Mouse (Mus musculus) bone marrow, adult 2 months (tissue): ENCODE results near the gene Rilp.

ENCODE experiments used
- CTCF ChIP-seq: fragments of 200-500 bp; IDR thresholded peaks from 2 replicates; pipeline ENCODE4 v1.5.1; 2011; ENCODE audit warnings: low read length, control low read depth; ENCODE audit not compliant: control insufficient read depth, insufficient read depth
- POLR2A ChIP-seq: fragments of 200-500 bp; IDR thresholded peaks from 2 replicates; pipeline ENCODE4 v1.6.1; 2011; ENCODE audit warnings: low read depth, mild to moderate bottlenecking, control low read depth, low read length, borderline replicate concordance; ENCODE audit not compliant: control insufficient read depth

- no peak for TF ChIP-seq POLR2A
- TF ChIP-seq CTCF, result no peak
Measured at GRCm38 (mm10) chr11:75540209-75540608, 30.3 kb downstream of the Rilp start.
